Mouse (Mus musculus) limb, embryonic 11.5 days (tissue): ENCODE data around the gene Trappc10. TPM values are rescaled to one million over a fixed set of nuclear protein-coding genes. Genes with fewer than 3 reads are reported as not detected.
A peak's percentile ranks its signal among the peaks of the same experiment; 100 is the strongest.
"Not testable (repeated sequence)": the region's sequence is repeated elsewhere in the genome, so short reads cannot be mapped to it uniquely, and the experiment has no call there.

ENCODE experiments used
- ATAC-seq: fragments of 200-750 bp; cut with Nextera tagmentation; 2 replicates; pipeline ENCODE4 v1.8.0; 2017; ENCODE audit warnings: low read depth; ENCODE audit not compliant: insufficient number of reproducible peaks, low FRiP score, low TSS enrichment
- DNase-seq: peaks from one replicate; pipeline ENCODE4 v3.0.0-alpha.2; 2015; ENCODE audit warnings: low spot score
- H3K27ac ChIP-seq: fragments of 300-500 bp; sonication (generic); replicated peaks from 2 replicates; pipeline ENCODE4 v1.5.1; 2014; ENCODE audit warnings: low read depth, mild to moderate bottlenecking, low read length
- H3K27me3 ChIP-seq: fragments of 300-500 bp; sonication (generic); 2 replicates; pipeline ENCODE4 v1.6.1; 2014; ENCODE audit warnings: mild to moderate bottlenecking, low read length, mixed read lengths; ENCODE audit not compliant: control insufficient read depth, insufficient read depth
- H3K36me3 ChIP-seq: fragments of 300-500 bp; sonication (generic); 2 replicates; pipeline ENCODE4 v1.6.1; 2014; ENCODE audit warnings: mild to moderate bottlenecking, low read length, moderate library complexity, mixed read lengths; ENCODE audit not compliant: control insufficient read depth, insufficient read depth
- H3K4me1 ChIP-seq: fragments of 300-500 bp; sonication (generic); 2 replicates; pipeline ENCODE4 v1.6.1; 2014; ENCODE audit warnings: low read length, mixed read lengths; ENCODE audit not compliant: control insufficient read depth, insufficient read depth
- H3K4me2 ChIP-seq: fragments of 300-500 bp; sonication (generic); 2 replicates; pipeline ENCODE4 v1.6.1; 2014; ENCODE audit warnings: low read depth, mild to moderate bottlenecking, moderate library complexity; ENCODE audit not compliant: severe bottlenecking
- H3K4me3 ChIP-seq: fragments of 300-500 bp; sonication (generic); 2 replicates; pipeline ENCODE4 v1.5.1; 2014; ENCODE audit warnings: low read depth, low read length
- H3K9ac ChIP-seq: fragments of 300-500 bp; sonication (generic); 2 replicates; pipeline ENCODE4 v1.6.1; 2014; ENCODE audit warnings: mild to moderate bottlenecking, low read length
- H3K9me3 ChIP-seq: fragments of 300-500 bp; sonication (generic); 2 replicates; pipeline ENCODE4 v1.6.1; 2016; ENCODE audit warnings: low read length; ENCODE audit not compliant: control insufficient read depth
- WGBS: fragments of 180-500 bp; shearing (Covaris S2); extraction: QIAGEN DNeasy Blood & Tissue Kit; methylation state at CpG from one replicate; pipeline ENCODE4 v1.1.7; 2014; 5-methylcytosine and 5-hydroxymethylcytosine counted together
- polyA plus RNA-seq: library from polyadenylated mRNA; unstranded; fragments of >200 nt; fragmentation: Nextera tagmentation; extraction: Ambion mirVana; gene quantifications from 2 replicates; pipeline ENCODE4 v1.2.1, GENCODE M21; 2014

The Trappc10 gene
- polyA plus RNA-seq, 1 experiment from 2014 or later = 14.4 TPM

DNA sequence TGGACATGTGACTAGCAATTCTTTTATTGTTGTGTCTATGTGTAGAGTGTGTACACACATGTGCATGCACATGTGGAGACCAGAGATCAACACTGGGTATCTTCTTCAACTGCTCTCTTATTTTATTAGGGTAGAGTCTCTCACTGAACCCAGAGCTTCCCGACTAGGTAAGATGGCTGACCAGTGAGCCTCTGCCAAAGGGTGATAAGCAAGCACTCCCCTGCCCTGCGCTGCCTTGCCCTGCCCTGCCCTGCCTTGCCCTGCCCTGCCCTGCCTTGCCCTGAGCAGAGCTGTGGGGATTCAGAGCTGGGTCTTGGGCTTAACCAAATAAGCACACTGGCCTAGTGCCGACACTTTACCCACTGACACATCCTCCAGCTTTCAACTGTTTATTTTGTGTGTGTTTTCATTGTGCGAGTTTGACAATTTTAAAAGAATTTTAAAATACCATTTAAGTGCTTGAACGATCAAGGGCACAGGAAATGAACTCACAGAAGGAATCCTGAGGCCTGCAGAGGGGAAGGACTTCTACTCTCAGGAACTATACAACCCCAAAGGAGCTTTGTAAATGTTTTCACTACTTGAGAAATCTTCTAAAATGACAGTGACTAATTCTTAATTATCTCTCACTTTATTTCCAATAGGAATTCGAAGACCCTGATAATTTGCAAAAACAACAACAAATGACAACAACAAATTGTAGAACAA lies 27.9 kb downstream of the Trappc10 start:
- H3K4me3 ChIP-seq = no peak overlapping the region
- no peaks in the 10 kb centered on the region for H3K9me3 ChIP-seq
- ATAC-seq = no peak
- H3K27me3 ChIP-seq = no peaks in the 10 kb centered on the region
- WGBS = 91% methylated on average over 6 of the region's 6 CpGs
- no peaks in the 10 kb centered on the region for H3K4me1 ChIP-seq
- no peak overlapping the region for H3K27ac ChIP-seq
- no peak overlapping the region for H3K9ac ChIP-seq
- DNase-seq = no peak
- peaks cover 14% of the 10 kb centered on the region for H3K36me3 ChIP-seq
- no peak overlapping the region for H3K4me2 ChIP-seq

DNA sequence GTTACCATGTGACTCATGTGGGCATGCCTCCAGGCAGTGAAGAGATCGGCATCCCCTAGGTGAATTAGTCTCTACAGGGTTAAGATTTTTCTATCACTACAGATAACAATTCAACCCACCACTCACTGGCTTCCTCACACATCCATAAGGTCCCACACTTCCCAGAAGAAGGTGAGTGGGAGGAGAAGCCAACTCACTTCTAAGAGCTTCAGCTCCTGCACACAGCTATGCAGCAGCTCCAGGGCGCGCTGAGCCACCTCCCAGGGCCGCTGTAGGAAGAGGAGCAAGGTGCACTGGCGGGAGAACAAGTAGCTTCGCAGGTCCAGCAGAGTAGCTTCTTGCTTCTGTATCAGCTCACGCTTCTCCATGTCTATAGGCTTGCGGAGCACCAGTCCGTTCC lies 30.1 kb downstream of the Trappc10 start:
- no peak for DNase-seq
- H3K4me1 ChIP-seq = no peaks in the 10 kb centered on the region
- H3K36me3 ChIP-seq = peaks cover 12% of the 10 kb centered on the region
- 95% methylated on average over 9 of the region's 9 CpGs for WGBS
- H3K27ac ChIP-seq = no peak overlapping the region
- no peaks in the 10 kb centered on the region for H3K9me3 ChIP-seq
- no peak overlapping the region for H3K9ac ChIP-seq
- no peak for ATAC-seq
- no peaks in the 10 kb centered on the region for H3K27me3 ChIP-seq
- H3K4me3 ChIP-seq = no peak overlapping the region
- no peak overlapping the region for H3K4me2 ChIP-seq

DNA sequence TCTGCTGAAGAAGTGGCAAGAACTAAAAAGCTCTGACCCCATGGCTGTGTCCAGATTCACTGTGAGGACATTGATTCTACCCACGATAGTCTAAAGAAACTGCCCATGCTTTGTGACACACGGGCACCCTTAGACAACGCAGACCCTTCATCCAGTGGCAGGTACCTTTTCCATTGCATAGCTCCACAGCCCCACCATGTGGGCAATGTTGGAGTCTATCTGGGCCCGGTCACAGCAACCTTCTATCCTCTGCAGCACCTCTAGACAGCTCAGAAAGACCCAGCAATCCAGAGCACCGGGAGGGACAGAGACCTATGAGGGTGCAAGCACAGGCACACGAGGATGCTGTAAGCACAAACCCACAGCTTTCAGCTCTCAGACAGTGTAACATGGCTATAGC lies 33.1 kb downstream of the Trappc10 start:
- DNase-seq = peak; percentile 22
- no peak overlapping the region for H3K9ac ChIP-seq
- ATAC-seq = no peak
- 71% methylated on average over 6 of the region's 6 CpGs for WGBS
- H3K9me3 ChIP-seq = no peaks in the 10 kb centered on the region
- no peaks in the 10 kb centered on the region for H3K27me3 ChIP-seq
- H3K4me1 ChIP-seq = no peaks in the 10 kb centered on the region
- peaks cover 16% of the 10 kb centered on the region for H3K36me3 ChIP-seq
- H3K4me3 ChIP-seq = no peak overlapping the region
- no peak overlapping the region for H3K4me2 ChIP-seq
- H3K27ac ChIP-seq = no peak overlapping the region

DNA sequence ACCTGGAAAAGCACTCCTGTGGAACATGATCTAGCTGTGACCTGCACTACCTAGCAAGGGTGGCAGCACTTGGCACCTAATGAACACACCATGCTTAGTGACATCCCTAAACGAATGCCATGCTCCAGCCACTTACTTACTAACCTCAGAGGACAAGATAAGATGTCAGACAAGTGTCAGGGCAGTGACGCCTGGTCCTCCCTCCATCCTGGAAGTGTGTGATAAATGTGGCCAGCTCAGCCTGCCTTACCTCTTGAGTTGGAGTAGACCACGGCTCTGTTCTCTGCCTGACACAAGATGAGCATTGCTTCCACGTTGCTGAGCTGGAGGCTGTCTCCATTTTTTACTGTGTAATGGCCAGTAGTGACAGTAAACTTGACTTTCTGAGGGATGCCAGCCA lies 43.3 kb downstream of the Trappc10 start:
- Histone ChIP-seq H3K36me3 (peaks cover 19% of the 10 kb centered on the region; the same call in 1 of the 2 replicates), H3K4me3 (no peak overlapping the region), H3K27me3 (no peaks in the 10 kb centered on the region), H3K4me1 (no peaks in the 10 kb centered on the region), H3K9me3 (no peaks in the 10 kb centered on the region), H3K9ac (no peak overlapping the region), H3K4me2 (no peak overlapping the region), H3K27ac (no peak overlapping the region)
- ATAC-seq = no peak
- DNase-seq = no peak
- WGBS = 86% methylated on average over 4 of the region's 4 CpGs

DNA sequence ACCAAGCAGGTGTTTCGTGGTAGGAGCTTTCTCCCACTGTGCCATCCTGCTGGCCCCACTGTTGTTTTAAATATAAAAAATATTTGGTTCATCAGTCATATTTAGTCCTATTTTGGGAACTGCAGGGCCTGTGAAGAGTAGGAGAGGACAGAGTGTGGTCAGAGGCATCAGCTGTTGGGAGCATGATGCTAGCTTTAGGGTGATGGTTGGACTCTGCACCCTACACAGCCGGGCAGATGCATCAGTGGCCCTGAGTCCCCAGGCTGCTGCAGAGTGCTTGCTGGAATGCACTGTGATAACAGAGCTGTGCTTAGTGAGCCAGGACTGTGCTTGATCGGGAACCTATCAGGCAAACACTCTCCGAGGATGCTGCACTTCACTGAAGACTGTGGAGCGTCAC lies 51.5 kb downstream of the Trappc10 start:
- peaks cover 23% of the 10 kb centered on the region for H3K36me3 ChIP-seq
- H3K4me3 ChIP-seq = no peak overlapping the region
- no peak for DNase-seq
- no peak overlapping the region for H3K27ac ChIP-seq
- no peaks in the 10 kb centered on the region for H3K9me3 ChIP-seq
- H3K4me2 ChIP-seq = no peak overlapping the region
- no peaks in the 10 kb centered on the region for H3K4me1 ChIP-seq
- 95% methylated on average over 5 of the region's 5 CpGs for WGBS
- no peak overlapping the region for H3K9ac ChIP-seq
- H3K27me3 ChIP-seq = no peaks in the 10 kb centered on the region
- ATAC-seq = no peak

DNA sequence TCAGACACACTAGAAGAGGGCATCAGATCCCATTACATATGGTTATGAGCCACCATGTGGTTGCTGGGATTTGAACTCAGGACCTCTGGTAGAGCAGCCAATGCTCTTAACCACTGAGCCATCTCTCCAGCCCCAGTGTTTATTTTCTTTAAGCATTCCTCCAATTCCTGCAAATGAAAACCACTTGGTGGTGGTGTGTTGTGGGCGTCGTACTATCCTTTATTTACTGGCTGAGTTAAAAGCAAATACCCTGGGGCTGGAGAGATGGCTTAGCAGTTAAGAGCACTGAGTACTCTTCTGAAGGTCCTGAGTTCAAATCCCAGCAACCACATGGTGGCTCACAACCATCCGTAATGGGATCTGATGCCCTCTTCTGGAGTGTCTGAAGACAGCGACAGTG lies 58.4 kb downstream of the Trappc10 start:
- not testable (repeated sequence) for H3K9me3 ChIP-seq, ATAC-seq, H3K4me3 ChIP-seq, H3K4me2 ChIP-seq, H3K4me1 ChIP-seq, DNase-seq, H3K9ac ChIP-seq, H3K27me3 ChIP-seq, H3K27ac ChIP-seq
- WGBS = 88% methylated on average over 4 of the region's 4 CpGs
- H3K36me3 ChIP-seq = peaks cover 17% of the 10 kb centered on the region; the same call in 1 of the 2 replicates

DNA sequence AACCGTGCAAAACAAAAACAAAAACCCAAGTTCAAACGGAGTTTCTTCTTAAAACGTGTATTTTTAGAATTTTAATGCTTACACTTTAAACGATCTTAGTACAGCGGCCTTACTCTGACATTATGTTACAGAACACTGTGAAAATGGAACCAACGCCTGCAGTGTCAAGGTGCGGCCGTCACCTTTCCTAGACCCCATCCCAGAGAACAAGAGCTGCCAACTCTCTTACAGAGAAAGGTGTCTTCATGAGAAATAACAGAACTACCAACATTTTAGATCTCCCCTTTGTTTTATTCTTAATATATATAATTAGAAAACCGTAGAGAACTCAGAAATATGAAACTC lies 59.1 kb downstream of the Trappc10 start:
- Histone ChIP-seq H3K36me3 (peaks cover 21% of the 10 kb centered on the region), H3K9me3 (no peaks in the 10 kb centered on the region), H3K27me3 (no peaks in the 10 kb centered on the region), H3K4me3 (peak overlapping the region; percentile 77), H3K4me1 (peaks cover 8% of the 10 kb centered on the region), H3K27ac (peak overlapping the region; percentile 42; the same call in 1 of the 2 replicates), H3K9ac (peak overlapping the region; percentile 49), H3K4me2 (peak overlapping the region; percentile 95)
- DNase-seq (no peak), ATAC-seq (peak; percentile 23; the same call in 1 of the 2 replicates)
- WGBS = 17% methylated on average over 9 of the region's 9 CpGs

DNA sequence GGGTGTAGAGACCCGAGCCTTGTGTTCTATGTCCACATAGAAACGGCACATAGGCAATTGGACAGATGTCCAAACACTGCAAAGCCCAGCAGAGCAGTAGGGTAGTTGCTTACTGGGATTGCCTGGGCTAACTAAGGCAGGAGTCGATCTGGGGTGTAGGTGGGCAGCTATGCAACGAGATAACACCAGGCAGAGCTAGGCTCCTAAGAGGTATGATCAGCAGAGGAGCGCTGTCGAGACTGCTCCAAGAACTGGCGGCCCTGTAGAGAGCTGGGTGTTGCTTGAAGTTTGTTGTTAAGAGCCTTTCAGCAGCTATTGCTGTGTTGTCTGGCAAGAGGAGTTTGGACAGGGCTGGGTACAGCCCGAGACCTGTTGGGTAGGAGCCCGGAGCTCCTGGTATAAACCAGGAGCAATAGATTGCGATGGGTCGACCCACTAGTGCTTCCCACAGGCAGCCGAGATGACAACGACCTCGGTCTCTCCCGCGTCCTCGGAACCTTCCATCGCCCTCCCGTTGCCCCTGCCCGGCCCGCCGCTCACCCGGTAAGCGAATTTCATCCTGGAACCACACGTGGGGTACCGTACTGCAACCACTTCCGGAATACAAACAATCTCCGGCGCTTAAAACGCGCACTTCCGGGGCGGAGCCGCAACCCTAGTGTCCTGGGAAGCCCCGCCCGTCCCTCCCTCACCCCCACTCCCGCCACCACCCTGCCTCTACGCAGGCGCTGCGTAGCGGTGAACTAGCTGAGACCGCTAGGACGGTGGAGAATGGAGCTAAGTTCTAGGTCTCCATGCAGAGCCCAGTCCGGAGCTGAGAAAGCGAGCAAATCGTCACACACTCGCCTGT lies 59.7 kb downstream of the Trappc10 start, which contains the start of gene Pwp2:
TSS of gene Pwp2 (minus strand) at position 619 of the 850 bp plus-strand sequence.
- H3K9ac ChIP-seq = peak within 1 kb of the TSS; percentile 58
- peak; percentile 93 for ATAC-seq
- peak; percentile 93 for DNase-seq
- no peaks in the 10 kb centered on the region for H3K27me3 ChIP-seq
- H3K27ac ChIP-seq = peak within 1 kb of the TSS; percentile 42; the same call in 1 of the 2 replicates
- H3K36me3 ChIP-seq = peaks cover 26% of the 10 kb centered on the region
- no peaks in the 10 kb centered on the region for H3K9me3 ChIP-seq
- 1% methylated on average over 47 of the region's 47 CpGs for WGBS
- peak within 1 kb of the TSS; percentile 77 for H3K4me3 ChIP-seq
- H3K4me2 ChIP-seq = peak within 1 kb of the TSS; percentile 95
- H3K4me1 ChIP-seq = peaks cover 8% of the 10 kb centered on the region
